Mouse (Mus musculus): ENCODE data around the gene 1700001C02Rik.

The 1700001C02Rik gene

DNA sequence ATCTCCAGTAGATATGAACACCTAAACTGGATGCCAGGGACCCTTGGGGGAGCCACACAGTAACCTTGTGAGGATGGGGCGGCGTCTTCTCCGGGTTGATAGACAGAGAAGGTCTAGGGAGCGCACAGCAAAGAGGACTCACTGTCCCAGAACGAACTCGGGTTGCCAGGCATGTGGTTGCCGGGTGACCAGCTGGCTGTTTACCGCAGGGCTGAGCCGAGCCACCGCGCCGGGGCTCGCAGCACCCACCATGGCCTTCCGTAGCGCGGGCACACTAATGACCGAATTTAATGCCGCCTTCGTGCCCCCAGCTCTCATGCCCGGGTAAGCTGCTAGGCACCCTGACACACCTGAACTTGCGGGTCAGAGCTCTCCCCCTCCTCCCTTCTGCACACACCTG, at the start of gene 1700001C02Rik:
Gene 1700001C02Rik, plus strand, starts transcription at position 187 of the 400 bp plus-strand sequence.
- no peak for DNase-seq (ENCODE audit: low spot score in 2 of 2)

DNA sequence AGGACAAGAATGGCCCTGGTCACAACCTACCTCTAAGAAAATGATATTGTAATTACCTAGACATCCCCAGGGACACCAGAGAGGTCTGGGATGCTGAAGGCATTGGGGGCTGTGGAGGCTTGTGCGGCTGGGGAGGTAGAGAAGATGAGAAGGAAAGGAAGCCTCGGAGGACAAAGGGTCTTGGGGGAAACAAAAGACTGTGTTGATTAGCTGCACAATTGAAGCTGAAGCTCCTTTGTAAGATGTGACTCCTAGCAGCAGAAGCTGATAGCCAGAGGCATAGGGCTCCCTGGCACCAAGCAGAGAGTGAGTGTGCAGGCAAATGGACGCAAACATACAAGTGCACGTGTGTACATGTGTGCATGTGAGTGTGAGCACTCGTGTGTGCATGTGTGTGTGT, 49.2 kb upstream of the 1700001C02Rik start:
- DNase-seq (ENCODE audit: low spot score in 2 of 2): no peak

DNA sequence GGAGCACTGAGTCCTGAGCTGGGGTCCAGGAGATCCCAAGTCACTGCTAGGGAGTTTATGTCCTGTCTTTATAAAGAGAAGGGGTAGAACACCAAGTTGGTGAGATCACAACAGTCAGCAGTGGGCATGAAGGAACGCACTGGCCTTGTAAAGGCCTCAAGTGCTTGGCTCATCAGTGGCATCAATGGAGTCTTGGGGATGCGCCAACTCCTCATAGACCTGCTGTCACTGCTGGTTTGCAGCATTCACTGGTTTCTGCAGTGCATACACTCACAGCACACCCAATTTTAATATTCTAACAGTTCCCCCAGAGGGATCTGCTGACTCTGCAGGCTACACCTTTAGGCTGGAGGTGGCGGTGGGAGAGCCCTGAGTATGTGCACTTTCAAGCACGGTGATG, 42.7 kb upstream of the 1700001C02Rik start:
- no peak for DNase-seq (ENCODE audit: low spot score in 2 of 2)

DNA sequence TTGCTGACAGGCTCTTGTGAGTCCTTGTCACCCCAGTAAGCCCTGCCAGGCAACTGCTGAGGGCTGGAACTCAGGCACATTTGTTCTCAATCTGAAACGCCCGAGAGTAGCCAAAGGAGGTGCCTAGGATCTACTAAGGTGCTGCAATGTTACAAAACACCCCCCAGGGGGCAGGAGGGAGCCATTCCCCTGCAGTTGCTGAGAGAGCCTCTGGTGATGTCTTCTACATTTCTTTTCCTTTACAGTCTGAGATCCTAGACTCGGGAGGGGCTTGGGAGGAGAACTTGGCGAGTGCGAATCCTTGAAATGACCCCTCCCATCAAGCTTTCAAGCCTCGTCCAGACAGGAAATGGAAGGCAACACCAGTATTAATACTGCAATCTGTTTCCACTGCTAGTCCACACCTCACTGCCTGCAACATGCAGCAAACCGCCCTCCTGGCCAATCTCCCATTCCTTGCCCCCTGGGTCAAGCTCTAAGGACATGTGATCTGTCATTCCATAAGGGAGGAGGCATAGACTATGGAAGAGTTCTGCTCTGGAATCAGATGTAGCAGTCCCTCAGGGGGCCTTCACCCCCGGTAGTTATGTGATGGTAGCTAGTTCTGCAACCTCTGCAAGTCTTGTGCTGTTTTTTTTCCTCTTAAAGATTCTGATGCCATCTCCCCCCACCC, 42.1 kb upstream of the 1700001C02Rik start:
- DNase-seq (ENCODE audit: low spot score in 2 of 2): peak; percentile 28 to 40

DNA sequence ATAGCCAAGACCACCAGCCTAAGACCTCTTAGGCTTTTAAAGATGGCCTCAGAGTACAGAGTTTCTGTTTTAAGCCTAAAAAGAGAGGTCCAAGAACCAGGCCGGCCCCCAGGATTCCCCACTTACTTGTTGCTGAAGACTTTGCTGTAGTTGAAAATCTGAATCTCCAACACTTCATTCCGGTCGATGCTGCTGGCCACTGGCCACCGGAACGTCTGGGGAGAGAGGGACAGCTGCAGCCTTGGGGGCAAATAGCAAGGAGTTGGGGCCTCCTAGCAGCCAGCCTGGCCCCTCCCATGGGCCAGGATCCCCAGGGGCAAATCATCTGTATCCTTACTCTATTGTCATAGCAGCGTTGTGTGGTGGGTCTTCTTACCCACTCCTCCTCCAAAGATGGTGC, 38.4 kb upstream of the 1700001C02Rik start:
- DNase-seq (ENCODE audit: low spot score in 2 of 2): no peak

DNA sequence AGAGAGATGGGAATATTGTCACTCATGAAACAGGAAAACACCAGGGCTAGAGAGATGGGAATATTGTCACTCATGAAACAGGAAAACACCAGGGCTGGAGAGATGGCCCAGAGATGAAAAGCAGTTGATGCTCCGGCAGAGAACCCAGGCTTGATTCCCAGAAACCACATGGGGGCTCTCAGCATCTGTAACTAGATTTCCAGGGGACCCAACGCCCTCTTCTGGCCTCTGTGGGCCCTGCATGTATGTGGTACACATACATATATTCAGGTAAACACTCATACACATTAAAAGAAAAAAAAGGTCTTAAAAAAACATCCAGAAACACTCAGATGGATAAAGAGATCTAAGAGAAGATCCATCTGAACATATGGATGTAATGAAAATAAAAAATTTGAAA, 26.9 kb upstream of the 1700001C02Rik start:
- no peak for DNase-seq (ENCODE audit: low spot score in 2 of 2)

DNA sequence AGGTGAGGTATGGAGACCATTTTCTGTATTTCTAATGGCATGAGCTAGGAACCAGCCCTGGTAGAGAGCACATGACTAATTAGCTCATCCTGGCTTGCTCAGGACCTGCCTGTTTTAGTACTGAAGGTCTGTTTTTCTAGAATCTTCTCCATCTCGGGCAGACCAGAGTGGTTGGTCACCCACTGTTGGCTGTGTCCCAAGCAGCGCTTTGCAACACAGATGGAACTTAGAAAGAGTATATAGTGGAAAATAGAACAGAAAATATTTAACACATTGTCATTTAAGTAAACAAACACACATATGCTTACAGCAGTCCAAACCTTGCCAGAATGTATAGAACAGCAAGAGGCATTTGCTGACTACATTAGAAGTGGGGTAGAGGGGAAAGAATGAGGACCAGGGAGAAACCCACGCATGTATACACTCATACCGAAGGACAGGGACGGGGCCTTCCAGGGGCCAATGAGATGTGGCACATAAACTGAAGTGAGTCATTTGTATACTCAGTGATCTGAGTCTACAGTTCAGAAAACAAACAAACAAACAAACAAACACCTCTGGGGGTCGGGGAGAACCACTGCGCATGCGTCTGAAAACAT, 25.4 kb upstream of the 1700001C02Rik start:
- DNase-seq (ENCODE audit: low spot score in 2 of 2): no peak

DNA sequence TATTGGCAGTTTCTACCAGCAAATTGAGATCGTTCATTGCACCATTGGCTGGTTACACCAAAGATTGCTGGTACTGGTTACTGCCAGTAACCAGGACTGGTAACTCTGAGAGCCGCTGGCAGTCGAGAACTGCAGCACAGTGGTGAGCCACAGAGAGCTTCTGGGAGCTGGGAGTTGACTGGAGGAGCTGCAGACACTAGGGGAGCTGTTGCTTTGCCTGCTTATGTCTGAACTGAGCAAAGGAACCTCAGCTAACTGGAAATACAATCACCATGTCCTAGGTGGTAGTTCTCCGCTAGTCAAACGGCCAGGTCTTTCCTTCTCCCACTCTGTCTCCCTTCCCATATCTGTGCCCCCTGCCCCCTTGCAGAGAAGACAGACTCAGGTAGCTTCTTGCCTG, 23.7 kb upstream of the 1700001C02Rik start:
- no peak for DNase-seq (ENCODE audit: low spot score in 2 of 2)

DNA sequence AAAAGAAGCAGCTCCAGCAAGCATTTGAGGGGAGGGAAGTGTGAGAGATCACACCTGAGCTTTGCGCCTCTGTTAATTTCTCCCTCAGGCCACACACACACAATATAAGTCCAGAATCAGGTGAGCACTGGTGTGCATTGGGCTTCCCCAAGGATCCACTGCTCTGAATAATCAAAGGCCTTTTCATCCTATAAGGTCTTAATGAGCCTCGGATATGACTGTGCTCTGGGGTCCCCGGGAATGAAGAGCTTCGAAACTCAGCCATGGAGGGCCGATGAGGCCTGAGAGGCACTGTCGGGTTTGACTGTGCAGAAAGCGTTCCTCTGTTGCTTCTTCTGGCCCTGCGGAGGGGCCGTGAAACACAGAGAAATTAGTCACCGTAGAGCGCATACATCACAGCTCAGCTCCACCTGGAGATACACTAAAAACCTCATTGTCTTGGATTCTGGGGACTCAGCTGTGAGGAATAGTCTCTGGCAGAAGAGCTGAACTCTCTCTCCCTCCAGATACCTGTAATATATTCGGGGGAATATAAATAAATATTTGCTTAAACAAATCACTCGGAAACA, 21.4 kb upstream of the 1700001C02Rik start:
- no peak for DNase-seq (ENCODE audit: low spot score in 2 of 2)

DNA sequence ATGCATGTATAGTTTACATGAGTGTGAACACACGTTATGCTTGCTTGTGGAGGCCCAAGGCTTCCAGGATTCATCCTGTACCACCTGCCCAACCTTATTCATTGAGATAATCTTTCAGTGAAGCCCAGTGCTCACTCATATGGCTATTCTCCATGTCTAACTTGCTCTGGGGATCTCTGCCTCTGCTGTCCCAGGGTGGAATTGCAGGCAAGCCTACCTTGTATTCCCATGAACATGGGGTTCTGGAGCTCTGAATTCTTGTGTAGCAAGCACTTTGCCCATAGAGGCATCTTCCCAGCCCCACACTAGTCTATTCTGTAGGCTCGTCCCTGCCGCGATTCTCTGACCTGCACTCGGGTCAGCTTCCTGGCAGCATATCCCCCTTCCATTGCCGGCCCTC, 9.8 kb upstream of the 1700001C02Rik start:
- no peak for DNase-seq (ENCODE audit: low spot score in 2 of 2)

DNA sequence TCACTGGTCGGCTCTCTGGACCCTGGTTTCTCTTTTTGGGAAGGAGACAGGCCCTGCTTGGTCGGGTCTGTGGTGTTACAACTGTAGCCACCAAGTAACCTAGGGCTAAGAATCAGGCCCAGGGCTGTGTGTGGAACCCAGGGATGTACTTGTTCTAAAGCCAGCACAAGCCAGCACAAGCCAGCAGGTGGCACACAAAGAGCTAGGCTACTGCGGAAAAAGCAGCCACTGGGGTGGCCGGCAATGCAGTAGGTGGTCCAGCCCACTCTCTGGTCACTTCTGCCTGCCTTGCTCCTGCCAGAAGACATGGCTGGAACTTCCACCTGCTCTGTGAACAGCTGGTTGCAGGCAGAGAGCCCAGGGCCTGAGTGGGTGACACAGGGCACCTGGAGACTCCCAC, 5.7 kb upstream of the 1700001C02Rik start:
- no peak for DNase-seq (ENCODE audit: low spot score in 2 of 2)

DNA sequence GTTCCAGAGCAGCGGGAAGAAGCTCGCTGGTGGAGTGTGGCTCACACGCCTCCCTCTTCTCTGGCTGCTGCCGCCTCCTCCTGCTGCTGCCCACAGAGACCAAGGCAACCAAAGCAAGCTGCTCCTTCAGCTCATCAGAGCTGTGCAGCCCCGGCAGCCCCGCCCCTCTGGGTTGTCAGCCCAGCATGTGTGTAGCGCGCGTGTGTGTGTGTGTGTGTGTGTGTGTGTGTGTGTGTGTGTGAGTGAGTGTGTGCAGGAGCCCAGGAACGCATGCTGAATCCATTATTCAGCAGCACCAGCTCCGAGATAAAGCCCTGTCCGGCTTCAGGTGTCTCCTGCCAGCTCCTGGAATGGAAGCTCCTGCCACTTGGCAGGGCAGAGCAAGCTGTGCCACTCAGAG, 4.0 kb upstream of the 1700001C02Rik start, which contains the start of gene Otof:
Gene Otof, minus strand, starts transcription at position 112 of the 400 bp plus-strand sequence.
- DNase-seq (ENCODE audit: low spot score in 2 of 2): no peak

DNA sequence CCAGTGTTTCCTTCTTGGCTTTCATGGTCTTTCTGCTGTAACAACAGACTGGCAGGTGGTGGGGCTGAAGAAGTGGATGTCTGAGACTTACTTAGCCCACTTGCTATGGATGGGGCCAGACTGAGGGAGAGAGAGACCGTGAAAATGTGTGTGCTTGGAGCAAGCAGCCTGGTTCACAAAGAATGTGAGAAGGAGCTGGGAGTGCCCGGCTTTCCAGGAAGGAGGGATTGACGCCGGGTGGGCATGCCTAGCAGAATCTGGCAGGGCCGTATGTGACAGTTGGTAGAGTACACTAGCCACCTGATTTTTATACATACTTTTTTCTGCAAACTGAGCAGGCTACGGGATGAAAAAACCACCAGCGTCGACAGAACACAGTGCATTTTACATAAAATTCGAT, 468 bp downstream of the 1700001C02Rik start:
- DNase-seq (ENCODE audit: low spot score in 2 of 2): no peak

DNA sequence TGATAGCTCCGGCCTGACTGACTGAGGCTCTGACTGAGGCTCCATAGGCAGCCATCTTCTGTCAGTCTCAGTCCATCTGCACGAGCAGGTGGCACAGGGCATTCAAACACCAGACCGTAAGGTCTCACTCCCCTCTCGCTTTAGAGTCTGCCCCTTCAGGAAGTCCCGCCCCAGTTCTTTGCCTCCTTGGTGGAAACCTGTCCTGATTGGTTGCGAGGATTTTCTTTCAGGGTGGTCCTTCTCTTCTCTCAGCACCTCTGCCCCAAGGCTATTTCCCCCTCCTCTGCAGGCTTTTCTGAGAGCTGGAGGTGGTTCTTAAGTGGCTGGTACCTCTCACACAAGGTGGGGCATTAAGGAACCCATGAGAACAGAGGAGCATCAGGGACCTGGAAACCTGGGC, 4.6 kb downstream of the 1700001C02Rik start:
- no peak for DNase-seq (ENCODE audit: low spot score in 2 of 2)

DNA sequence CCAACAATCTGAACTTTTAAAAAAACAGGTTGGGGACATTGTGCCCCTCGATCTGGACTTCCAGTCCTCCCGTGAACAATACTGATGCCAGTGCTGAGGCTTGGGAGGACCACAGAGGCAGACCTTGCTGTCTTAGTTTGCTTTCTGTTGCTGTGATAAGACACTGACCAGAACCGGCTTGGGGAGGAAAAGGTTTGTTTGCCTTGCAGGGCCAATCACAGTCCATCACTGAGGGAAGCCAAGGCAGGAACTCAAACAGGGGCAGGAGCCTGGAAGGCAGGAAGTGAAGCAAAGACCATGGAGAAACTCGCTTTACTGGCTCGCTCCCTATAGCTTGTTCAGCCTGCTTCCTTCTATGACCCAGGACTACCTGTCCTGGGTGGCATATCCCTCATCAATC, 6.3 kb downstream of the 1700001C02Rik start:
- peak in 1 of 2 experiments; percentile 20 for DNase-seq (ENCODE audit: low spot score in 2 of 2)

DNA sequence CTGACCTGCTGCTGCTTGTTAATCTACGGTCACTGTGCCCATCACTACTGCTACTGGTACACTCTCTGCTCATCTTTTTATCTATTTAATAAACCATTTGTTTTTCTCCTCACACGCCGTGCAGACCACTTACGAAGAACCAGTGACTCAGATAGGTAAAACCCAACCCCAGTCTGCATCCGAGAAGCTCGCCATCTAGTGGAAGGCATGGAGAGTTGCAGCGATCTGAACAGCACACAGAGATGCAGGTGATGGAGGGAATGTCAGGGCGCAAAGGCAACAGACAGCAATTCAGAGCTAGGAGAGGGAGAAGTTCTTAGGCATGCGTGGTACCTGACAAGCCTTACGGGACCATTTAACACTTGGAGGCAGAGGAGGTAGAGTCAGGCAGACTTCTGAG, 10.7 kb downstream of the 1700001C02Rik start:
- DNase-seq (ENCODE audit: low spot score in 2 of 2): no peak

DNA sequence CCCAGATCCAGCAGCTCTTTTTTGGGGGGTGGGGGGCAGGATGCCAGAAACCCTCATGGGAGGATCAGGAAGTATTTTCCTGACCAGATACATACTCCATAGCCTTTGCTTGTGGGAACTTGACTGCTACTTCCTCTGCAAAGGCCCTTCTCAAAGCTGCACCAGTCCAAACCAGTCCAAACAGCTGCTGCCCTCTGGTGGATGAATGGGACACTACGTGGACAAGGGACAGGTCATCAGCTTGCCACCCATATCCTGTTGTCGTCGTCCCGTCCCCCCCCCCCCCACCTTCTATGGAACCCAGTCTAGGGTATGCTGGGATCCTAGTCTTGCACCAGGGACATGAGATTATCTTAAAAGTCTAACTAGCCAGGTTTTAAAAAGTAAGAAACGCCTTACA, 16.5 kb downstream of the 1700001C02Rik start:
- DNase-seq (ENCODE audit: low spot score in 2 of 2): peak; percentile 65 to 72

DNA sequence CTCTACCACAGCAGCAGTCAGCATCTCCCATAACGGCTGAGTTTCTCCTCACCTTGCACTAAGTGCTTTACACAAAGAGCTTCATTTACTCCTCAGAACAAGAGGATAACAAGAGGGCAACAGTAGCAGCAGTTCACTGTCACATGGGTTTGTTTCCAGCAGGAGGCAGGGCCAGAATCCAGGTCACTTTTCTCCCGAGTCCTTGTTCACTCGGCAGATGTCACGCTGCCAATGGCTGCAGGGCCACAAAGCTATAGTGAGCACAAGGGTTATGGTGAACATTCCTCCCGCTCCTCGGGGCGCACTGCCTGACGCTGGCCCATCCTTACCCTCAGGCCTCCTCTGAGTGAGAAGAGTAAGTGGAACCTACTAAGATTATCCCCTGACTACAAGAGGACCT, 17.7 kb downstream of the 1700001C02Rik start:
- no peak for DNase-seq (ENCODE audit: low spot score in 2 of 2)

DNA sequence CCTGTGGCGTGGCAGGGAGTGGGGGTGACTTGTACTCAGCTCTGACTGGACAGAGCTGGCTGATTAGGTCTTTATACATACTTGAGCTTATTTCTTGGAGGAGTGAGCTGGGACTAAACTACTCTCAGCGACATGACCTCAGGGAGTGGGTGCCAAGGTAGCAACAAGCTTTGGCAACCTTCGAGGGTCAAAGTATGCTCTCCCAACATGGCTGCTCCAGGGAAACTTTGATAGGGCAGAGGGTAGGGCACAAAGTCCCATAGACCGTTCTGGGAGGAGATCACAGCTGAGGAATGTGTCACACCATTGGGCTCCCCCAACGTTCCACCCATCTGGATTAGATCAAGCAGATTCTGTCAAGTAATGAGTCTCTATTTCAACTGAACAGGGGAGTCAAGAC, 18.7 kb downstream of the 1700001C02Rik start:
- no peak for DNase-seq (ENCODE audit: low spot score in 2 of 2)

DNA sequence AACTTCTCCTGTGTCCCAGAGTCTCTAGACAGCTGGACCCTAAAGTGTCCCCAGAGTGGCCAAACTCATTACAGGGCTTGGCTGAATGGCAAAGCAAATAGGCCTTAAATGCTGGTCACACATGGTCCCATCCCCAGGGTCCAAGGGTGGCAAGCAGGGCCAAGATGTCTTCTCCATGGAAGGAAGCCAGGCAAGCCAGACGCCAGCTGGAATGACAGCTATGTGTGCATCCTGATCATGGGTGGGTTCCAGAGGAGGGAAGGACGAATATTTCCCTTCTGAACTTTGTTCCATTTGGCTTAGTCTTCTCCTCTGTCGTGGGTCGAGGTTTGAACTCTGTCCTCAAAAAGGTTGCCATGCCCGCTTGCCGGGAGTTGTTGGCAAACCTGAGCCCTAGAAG, 19.3 kb downstream of the 1700001C02Rik start:
- DNase-seq (ENCODE audit: low spot score in 2 of 2): peak in 1 of 2 experiments; percentile 23

DNA sequence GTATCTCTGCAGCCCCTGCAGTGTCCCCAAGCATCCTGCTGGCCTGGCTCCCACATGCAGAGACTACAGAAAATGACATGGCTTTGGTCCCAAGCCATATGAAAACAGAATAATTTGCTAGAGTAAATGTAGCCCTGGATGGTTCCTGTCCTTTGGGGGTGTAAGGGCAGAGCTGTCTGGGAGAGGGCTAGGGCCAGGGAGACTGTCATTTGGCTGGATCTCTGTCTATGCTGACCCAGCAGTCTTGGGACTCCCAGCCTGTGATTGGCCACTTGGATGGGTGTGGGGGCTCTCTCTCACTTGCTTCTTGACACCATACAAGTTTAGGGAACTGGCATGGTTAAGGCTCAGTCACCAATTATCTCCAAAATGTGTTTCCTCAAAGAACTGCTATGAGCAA, 24.4 kb downstream of the 1700001C02Rik start:
- no peak for DNase-seq (ENCODE audit: low spot score in 2 of 2)

DNA sequence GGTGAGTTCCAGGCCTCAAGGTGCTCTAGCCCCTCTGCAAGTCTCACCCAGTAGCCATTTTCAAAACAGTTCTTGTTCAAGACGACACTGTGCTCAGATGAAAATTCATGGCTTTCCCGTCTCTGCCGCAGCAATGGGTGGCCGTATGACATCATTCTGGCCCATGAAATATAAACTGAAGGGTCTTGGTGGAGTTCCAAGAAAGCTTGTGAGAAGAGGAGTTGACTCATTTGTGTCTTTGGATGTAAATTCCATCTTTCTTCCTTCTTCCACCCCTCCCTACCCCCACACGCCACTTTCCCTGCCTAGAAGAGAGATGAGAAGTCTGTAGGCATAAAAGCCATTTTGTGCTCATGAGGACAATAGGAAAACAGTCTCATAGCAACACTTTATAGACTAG, 25.0 kb downstream of the 1700001C02Rik start:
- no peak for DNase-seq (ENCODE audit: low spot score in 2 of 2)

DNA sequence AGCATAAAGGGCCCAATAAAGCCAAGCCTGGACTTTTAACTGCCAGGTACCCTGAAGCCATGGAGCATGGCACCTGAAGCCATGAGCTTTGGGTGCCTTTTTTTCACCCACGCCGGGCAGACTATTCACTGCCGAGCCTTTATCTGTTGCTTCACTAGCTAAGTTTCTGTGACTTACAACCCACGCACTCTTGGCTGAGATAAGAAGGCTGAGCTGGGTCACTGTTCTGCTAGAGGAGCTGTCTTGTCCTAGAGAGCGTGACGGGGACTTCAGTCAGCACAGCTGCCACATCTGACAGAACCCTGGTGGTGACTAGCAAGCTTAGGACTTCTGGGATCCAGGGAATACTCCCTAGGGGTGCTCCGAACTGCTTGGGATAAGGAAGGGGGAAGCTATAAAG, 27.9 kb downstream of the 1700001C02Rik start:
- no peak for DNase-seq (ENCODE audit: low spot score in 2 of 2)

Measured in urinary bladder, postnatal 36 days (tissue).